Mouse (Mus musculus) embryonic facial prominence, embryonic 12.5 days (tissue): Measurements from ENCODE around the gene Odc1. TPM values are rescaled to one million over a fixed set of nuclear protein-coding genes. Genes with fewer than 3 reads are reported as not detected.

Experiments
- ATAC-seq: fragments of 200-750 bp; cut with Nextera tagmentation; 2 replicates; pipeline ENCODE4 v1.8.0; 2017; ENCODE audit not compliant: insufficient number of reproducible peaks, insufficient read depth, low FRiP score, low TSS enrichment
- H3K27ac ChIP-seq: fragments of 300-500 bp; sonication (generic); 2 replicates; pipeline ENCODE4 v1.5.1; 2016; ENCODE audit warnings: mild to moderate bottlenecking
- H3K27me3 ChIP-seq: fragments of 300-500 bp; sonication (generic); 2 replicates; pipeline ENCODE4 v1.6.1; 2016; ENCODE audit warnings: mild to moderate bottlenecking, moderate library complexity
- H3K36me3 ChIP-seq: fragments of 300-500 bp; sonication (generic); 2 replicates; pipeline ENCODE4 v1.6.1; 2016; ENCODE audit warnings: mild to moderate bottlenecking
- H3K4me1 ChIP-seq: fragments of 300-500 bp; sonication (generic); 2 replicates; pipeline ENCODE4 v1.6.1; 2016
- H3K4me2 ChIP-seq: fragments of 300-500 bp; sonication (generic); replicated peaks from 2 replicates; pipeline ENCODE4 v1.6.1; 2016; ENCODE audit warnings: mild to moderate bottlenecking, moderate library complexity
- H3K4me3 ChIP-seq: fragments of 300-500 bp; sonication (generic); 2 replicates; pipeline ENCODE4 v1.5.1; 2016; ENCODE audit warnings: mild to moderate bottlenecking
- H3K9ac ChIP-seq: fragments of 300-500 bp; sonication (generic); 2 replicates; pipeline ENCODE4 v1.6.1; 2016; ENCODE audit warnings: mild to moderate bottlenecking, moderate library complexity
- H3K9me3 ChIP-seq: fragments of 300-500 bp; sonication (generic); 2 replicates; pipeline ENCODE4 v1.6.1; 2016; ENCODE audit warnings: mild to moderate bottlenecking, moderate library complexity
- WGBS: fragments of 180-500 bp; shearing (Covaris S2); methylation state at CpG from one replicate; pipeline ENCODE4 v1.1.7; 2016; 5-methylcytosine and 5-hydroxymethylcytosine counted together
- polyA plus RNA-seq: library from polyadenylated mRNA; unstranded; fragments of >200 nt; fragmentation: Nextera tagmentation; extraction: Ambion mirVana; gene quantifications from 2 replicates; pipeline ENCODE4 v1.2.1, GENCODE M21; 2016

The Odc1 gene
- polyA plus RNA-seq, 1 experiment from 2014 or later: 277 TPM

DNA sequence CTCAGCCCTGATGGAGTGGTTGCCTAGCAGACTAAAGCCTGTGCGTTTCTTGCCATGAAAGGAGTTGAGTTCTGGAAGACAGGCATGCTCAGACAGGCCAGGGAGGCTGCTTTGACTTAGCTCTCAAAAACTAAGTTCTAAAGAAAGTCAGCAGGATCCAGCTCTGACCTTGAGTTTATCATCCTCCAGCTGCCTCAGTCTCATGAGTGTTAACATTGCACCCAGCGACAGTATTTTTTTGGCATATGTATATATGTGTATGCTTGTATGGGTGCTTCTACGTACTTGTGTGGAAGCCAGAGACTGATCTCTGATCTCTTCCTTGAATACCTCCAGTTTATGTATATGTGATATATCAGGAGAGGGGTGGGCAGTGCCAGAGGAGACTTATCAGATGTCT is 7.8 kb downstream of the Odc1 start:
- H3K4me3 ChIP-seq: no peak overlapping the region
- no peak overlapping the region for H3K4me2 ChIP-seq
- no peaks in the 10 kb centered on the region for H3K27me3 ChIP-seq
- peaks cover 7% of the 10 kb centered on the region for H3K4me1 ChIP-seq
- H3K9ac ChIP-seq: no peak overlapping the region
- H3K9me3 ChIP-seq: no peaks in the 10 kb centered on the region
- H3K36me3 ChIP-seq: peaks cover 41% of the 10 kb centered on the region
- 75% methylated on average over 3 of the region's 3 CpGs for WGBS
- ATAC-seq: no peak
- no peak overlapping the region for H3K27ac ChIP-seq

DNA sequence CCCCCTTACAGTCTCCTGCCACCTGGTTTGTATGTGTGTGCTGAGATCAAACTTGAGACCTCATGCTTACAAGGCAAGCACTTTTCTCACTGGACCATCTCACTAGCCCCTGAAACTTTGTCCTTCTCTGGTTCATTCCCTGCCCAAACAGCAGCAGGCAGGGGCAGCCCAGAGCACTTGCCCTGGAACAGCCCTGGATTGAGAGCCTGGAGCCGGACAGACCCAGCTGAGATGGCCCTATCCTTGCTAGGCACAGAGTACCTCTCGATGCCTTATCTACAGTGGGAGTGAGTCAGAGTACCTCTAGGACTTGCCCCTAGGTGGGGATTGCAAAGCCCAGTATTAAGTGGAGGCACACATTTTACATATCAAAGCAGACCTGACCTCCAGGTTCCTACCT is 8.4 kb downstream of the Odc1 start:
- Histone ChIP-seq H3K27ac (no peak overlapping the region), H3K36me3 (peaks cover 35% of the 10 kb centered on the region), H3K4me1 (peaks cover 7% of the 10 kb centered on the region), H3K9ac (no peak overlapping the region), H3K9me3 (no peaks in the 10 kb centered on the region), H3K4me2 (no peak overlapping the region), H3K27me3 (no peaks in the 10 kb centered on the region), H3K4me3 (no peak overlapping the region)
- no peak for ATAC-seq
- 74% methylated on average over 2 of the region's 2 CpGs for WGBS

DNA sequence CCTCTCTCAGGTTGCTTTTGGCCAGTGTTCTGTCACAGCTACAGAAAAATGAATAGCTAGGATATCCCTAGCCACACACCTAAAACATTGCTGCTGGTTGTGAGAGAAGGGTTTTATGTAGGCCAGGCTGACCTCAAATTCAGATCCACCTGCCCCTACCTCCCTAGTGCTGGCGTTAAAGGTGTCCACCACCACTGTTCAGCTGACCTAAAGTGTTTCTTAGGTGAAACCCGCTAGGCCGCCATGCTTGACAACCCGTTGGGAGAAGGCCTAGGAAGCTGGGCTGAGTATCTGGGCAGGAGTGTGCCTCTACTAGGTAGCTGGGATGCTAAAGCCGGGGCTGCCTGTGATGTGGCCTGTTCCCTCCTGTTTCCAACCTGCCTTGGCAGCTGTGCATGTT is 9.0 kb downstream of the Odc1 start:
- 78% methylated on average over 5 of the region's 5 CpGs for WGBS
- Histone ChIP-seq H3K27me3 (no peaks in the 10 kb centered on the region), H3K36me3 (peaks cover 29% of the 10 kb centered on the region), H3K4me2 (no peak overlapping the region), H3K27ac (no peak overlapping the region), H3K4me1 (peaks cover 7% of the 10 kb centered on the region), H3K9me3 (no peaks in the 10 kb centered on the region), H3K4me3 (no peak overlapping the region), H3K9ac (no peak overlapping the region)
- no peak for ATAC-seq

DNA sequence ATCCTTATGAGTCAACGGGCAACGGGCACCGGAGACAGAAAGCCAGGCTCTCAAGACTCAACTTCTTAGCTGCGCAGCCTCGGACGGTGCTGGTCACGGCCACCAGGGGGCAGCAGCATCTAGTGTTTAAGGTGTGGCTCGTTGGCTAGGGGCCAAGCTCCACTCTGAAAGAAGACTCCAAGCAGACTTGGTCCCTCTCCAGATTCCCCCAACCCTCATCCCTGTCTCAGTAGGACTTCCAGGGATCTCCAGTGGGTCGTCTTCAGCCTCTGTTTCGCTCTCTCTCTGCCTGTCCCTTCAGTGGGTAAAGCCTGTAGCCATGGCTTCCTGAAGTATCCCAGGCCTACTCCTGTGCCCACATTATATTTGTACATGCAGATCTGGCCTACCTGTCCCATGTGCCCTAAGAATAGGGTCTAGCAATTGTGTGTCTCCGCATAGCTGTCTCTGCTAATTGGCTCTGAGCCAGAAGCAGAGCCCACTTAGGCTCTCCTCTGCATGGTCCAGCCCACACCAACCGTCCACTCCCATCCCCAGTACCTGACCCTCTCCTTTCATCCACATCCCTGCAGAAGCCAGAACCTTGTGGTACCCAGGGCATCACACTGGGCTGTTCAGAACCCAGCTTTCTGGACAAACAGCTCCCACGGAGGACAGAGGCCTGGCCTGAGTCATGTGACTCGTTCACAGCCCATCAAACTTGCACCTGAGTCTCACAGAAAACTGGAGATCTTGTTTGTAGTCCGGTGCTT is 9.8 kb downstream of the Odc1 start:
- Histone ChIP-seq H3K27me3 (no peaks in the 10 kb centered on the region), H3K9ac (no peak overlapping the region), H3K4me3 (no peak overlapping the region), H3K4me2 (no peak overlapping the region), H3K27ac (no peak overlapping the region), H3K9me3 (no peaks in the 10 kb centered on the region), H3K4me1 (peaks cover 7% of the 10 kb centered on the region), H3K36me3 (peaks cover 21% of the 10 kb centered on the region)
- ATAC-seq: 0 out of 2 replicates have a peak, but pooled peaks have one; percentile 8
- WGBS: 35% methylated on average over 15 of the region's 15 CpGs

DNA sequence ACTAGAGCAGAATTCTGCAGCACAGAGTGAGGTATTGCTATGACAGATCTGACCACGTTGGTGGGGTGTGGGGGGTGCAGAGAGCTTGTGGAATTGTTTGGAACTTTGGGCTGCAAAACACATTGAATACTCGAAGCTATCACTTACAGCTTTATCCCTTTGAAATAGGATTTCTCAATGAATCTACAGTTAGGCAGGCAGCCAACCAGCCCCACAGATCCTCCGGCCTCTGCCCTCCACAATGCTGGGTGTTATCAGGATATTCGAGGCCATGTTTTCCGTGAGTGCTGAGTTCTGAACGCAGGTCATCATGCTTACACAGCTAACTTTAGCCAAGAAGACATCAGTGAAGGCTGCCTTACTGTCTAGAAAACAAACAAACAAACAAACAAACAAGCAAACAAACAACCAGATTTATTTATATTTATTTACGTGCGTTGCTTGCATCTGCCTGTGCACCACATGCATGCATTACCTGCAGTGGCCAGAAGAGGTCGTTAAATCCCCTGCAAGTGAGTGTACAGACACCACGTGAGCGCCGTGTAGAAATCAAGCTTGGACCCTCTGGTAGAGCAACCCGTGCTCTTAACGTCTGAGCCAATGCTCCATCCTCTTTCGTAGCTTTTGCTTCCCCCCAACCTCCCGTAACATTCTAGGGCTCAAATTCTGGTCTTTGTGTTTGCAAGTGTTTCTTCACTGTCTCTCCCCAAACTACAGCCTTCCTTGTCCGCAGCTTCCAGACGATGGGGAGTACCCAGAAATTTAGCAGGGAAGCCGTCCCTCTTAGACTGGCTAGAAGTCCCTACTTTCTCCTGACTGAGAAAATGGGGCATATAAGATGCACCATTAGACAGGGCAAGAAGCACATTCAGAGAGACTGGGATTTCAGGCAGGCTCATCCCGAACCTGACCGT is 12.1 kb downstream of the Odc1 start:
- no peak overlapping the region for H3K4me3 ChIP-seq
- ATAC-seq: peak; percentile 70; the same call in 1 of the 2 replicates
- 27% methylated on average over 21 of the region's 21 CpGs for WGBS
- peaks cover 7% of the 10 kb centered on the region for H3K4me1 ChIP-seq
- no peaks in the 10 kb centered on the region for H3K9me3 ChIP-seq
- H3K27ac ChIP-seq: peak overlapping the region; percentile 43
- peak overlapping the region; percentile 23 for H3K4me2 ChIP-seq
- no peaks in the 10 kb centered on the region for H3K27me3 ChIP-seq
- no peak overlapping the region for H3K9ac ChIP-seq
- peaks cover 3% of the 10 kb centered on the region; the same call in 1 of the 2 replicates for H3K36me3 ChIP-seq

DNA sequence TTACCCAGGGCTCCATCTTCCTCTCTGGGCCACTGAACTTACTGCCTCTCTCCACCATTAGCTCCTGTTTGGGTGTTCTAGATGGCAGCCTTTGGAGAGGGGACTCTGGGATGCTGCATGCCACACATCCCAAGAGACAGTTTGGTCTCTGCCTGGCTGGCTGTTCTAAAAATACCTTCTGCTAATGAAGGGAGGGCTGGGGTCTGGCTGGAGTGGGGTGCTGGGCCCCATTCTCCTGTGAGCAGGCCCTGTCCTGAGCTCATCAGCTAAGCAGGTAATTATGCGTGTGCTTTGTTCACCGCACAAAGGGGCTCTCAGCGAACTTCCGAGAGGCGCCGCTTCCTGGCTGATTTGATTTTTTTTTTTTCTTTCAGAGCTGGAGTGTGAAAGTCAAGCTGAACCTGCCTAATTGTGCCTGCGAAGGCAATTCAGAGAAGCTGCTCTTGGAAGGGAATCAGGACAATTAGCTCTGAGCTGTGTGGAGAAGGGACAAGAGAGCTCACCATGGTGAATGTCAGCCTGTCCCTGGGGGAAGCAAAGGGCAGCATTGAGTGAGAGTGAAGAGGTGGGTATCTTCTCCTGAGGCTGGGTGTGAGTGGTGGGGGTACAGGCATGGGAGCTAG is 12.9 kb downstream of the Odc1 start:
- no peak overlapping the region for H3K4me3 ChIP-seq

DNA sequence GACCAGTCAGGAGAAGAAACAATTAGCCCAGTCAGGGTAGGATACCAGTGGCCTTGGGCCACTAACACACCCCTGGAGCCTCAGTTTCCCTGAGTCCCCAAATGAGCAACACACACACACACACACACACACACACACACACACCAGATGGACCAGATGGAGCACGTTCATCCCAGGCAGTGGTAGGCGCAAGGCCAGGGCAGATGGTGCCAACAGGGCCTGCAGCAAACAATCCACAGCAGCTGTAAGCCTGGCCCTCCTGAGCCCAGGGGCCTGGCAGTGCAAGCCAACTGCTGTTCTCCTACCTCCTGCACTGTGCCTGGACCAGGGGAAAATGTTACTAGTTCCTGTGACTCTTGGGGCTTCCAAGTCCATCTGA is 13.4 kb downstream of the Odc1 start:
- H3K36me3 ChIP-seq: no peaks in the 10 kb centered on the region
- no peaks in the 10 kb centered on the region for H3K27me3 ChIP-seq
- no peak overlapping the region for H3K9ac ChIP-seq
- WGBS: 56% methylated on average over 2 of the region's 2 CpGs
- H3K4me2 ChIP-seq: no peak overlapping the region
- 0 out of 2 replicates have a peak overlapping the region, but pooled peaks have one; percentile 8 for H3K27ac ChIP-seq
- no peak overlapping the region for H3K4me3 ChIP-seq
- peak; percentile 13; the same call in 1 of the 2 replicates for ATAC-seq
- no peaks in the 10 kb centered on the region for H3K9me3 ChIP-seq
- peaks cover 7% of the 10 kb centered on the region for H3K4me1 ChIP-seq

More for the DNA sequence above, 12.9 kb downstream of the Odc1 start:
- Histone ChIP-seq H3K4me2 (peak overlapping the region; percentile 23; the same call in 1 of the 2 replicates), H3K27ac (peak overlapping the region; percentile 43), H3K4me1 (peaks cover 7% of the 10 kb centered on the region), H3K27me3 (no peaks in the 10 kb centered on the region), H3K9ac (no peak overlapping the region), H3K36me3 (no peaks in the 10 kb centered on the region), H3K9me3 (no peaks in the 10 kb centered on the region)
- 0 out of 2 replicates have a peak, but pooled peaks have one; percentile 22 for ATAC-seq
- 21% methylated on average over 7 of the region's 7 CpGs for WGBS

DNA sequence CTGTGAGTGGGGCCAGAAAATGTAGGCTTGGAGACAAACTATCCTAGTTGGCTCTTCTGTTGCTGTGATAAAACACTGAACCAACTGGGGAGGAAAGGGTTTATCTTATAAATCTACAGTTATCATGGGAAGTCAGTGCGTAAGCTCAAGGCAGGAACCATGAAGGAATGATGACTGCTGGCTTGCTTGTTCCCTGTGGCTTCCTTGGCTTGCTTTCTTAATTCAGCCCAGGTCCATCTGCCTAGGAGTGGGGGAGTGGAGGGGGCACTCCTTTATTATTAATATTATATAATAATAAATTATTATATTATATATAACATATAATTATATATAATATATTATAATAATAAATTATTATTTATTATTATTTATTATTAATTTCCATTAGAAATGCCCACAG is 17.8 kb downstream of the Odc1 start:
- H3K9me3 ChIP-seq: no peaks in the 10 kb centered on the region
- H3K36me3 ChIP-seq: no peaks in the 10 kb centered on the region
- no peak overlapping the region for H3K4me3 ChIP-seq
- no peaks in the 10 kb centered on the region for H3K27me3 ChIP-seq
- 89% methylated on average over 1 of the region's 1 CpGs for WGBS
- ATAC-seq: no peak
- H3K27ac ChIP-seq: no peak overlapping the region
- peaks cover under 1% of the 10 kb centered on the region for H3K4me1 ChIP-seq
- no peak overlapping the region for H3K9ac ChIP-seq
- no peak overlapping the region for H3K4me2 ChIP-seq

DNA sequence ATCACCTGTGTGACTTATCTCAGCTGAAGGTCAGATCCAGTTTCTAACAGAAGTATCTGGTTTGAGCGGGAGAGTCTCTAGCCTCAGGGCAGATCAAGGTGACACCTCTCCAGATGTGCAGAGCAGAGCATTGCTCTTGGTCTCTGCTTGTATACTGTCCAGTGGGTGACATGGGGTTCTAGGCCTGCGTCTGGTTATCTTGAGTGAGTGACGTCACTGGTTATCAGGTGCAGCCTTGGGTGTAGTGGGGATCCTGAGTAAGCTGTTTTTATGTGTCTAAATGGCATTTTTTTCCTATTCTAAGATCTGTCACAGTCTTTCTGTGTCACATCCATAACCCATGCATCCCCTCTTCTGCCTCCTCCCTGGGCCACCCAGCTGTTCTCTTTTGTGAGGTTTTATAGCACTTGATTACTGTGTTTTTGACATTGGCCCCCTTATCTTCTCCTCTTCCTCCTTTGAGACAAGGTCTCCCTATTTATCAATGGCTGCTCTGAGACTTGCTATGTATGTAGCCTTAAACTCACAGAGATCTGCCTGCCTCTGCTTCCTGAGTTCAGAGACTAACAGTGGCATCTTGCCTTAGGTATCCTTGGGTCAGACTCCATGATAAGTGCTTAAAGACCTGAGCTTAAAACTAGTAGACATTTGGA is 20.9 kb downstream of the Odc1 start:
- no peak overlapping the region for H3K27ac ChIP-seq
- no peak overlapping the region for H3K9ac ChIP-seq
- no peak for ATAC-seq
- no peaks in the 10 kb centered on the region for H3K4me1 ChIP-seq
- no peak overlapping the region for H3K4me3 ChIP-seq
- H3K9me3 ChIP-seq: no peaks in the 10 kb centered on the region
- H3K27me3 ChIP-seq: no peaks in the 10 kb centered on the region
- 76% methylated on average over 3 of the region's 3 CpGs for WGBS
- H3K36me3 ChIP-seq: no peaks in the 10 kb centered on the region
- no peak overlapping the region for H3K4me2 ChIP-seq

DNA sequence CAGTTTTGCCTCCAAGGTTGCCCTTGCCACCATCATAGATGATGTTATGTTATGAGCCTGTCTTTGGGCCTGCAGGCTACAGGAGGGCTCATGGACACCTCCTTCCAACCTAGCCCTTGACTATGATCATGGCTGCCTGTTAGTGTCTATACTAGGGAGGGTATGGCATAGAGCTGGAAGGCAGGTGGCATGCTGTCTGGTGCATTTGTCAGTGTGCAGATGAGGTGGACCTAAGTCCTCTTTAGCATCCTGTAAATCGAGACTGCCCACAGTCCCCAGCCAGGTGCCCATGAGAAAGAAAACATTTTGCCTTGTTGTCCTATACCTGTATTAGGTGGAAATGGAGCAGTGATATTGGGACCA is 21.4 kb downstream of the Odc1 start:
- ATAC-seq: no peak
- Histone ChIP-seq H3K27me3 (no peaks in the 10 kb centered on the region), H3K27ac (no peak overlapping the region), H3K4me3 (no peak overlapping the region), H3K4me2 (no peak overlapping the region), H3K36me3 (no peaks in the 10 kb centered on the region), H3K4me1 (no peaks in the 10 kb centered on the region), H3K9me3 (no peaks in the 10 kb centered on the region), H3K9ac (no peak overlapping the region)
- 88% methylated on average over 1 of the region's 1 CpGs for WGBS

DNA sequence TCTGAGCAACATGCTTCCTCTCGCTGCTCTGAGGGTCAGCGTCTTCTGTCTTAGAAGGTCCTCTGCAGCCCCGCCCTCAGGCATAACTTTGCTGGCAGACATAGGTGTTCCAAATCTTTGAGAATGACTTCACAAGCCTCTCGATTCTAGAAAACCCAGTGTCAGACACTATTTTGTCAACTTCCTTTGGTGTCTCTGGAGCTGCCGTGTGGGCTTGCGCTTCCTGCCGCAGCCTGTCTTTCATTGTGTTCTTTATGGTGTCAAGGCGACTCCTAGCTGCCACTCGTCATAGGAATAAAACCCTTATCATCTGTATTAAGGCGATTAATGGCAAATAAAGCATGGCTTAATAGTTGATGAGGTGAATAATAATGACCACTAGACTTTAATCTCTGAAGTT is 24.0 kb downstream of the Odc1 start:
- Histone ChIP-seq H3K4me1 (no peaks in the 10 kb centered on the region), H3K4me2 (no peak overlapping the region), H3K27me3 (no peaks in the 10 kb centered on the region), H3K9ac (no peak overlapping the region), H3K36me3 (no peaks in the 10 kb centered on the region), H3K4me3 (no peak overlapping the region), H3K27ac (no peak overlapping the region), H3K9me3 (no peaks in the 10 kb centered on the region)
- 86% methylated on average over 10 of the region's 10 CpGs for WGBS
- ATAC-seq: no peak
